Mouse (Mus musculus): Measurements from ENCODE around the gene Smim20.

DNA sequence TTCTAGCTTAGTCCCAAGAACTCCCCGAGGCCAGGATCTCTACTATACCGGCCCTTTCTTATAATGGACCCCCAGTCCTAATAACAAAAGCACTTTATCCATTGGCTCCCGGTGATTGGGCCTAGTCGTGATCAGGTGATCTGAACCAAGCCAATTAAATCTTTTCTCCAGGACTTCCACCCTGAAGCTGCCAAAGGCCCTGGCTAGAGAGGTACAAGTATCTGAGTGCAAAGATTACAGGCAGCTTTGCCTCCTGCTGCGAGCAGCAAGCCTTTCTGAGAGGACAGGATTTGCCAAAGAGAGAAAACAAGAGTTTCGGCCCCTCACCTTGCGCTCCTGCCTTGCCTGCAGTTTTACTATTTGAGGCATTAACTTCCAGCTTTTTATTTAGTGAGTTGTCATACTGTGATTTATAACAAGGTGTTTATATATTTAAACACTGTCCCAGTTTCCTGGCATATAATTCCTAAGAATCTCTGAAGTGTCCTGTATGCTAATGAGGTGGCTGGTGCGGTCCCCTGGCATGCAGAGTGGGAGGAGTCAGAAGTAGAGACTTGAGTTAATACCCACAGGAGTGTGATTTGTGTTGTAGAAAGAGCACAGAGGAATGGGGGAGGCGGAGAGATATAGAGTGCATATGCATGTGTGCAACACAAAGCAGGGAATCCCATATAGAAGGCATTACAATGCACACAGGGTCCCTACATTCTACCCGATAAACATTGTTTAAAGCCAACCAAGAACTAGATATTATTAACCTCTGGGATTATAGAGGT is 36.2 kb downstream of the Smim20 start:
- TF ChIP-seq MYOD1 (IDR thresholded peaks at IDR 0.05; ENCODE audit: control insufficient read depth, insufficient read length, low read depth) (no peak), CEBPB (IDR thresholded peaks at IDR 0.05; ENCODE audit: low read depth) (no peak), CTCF (IDR thresholded peaks at IDR 0.05; ENCODE audit: control insufficient read depth, insufficient read depth, insufficient read length) (no peak), MAX (IDR thresholded peaks at IDR 0.05) (no peak)
